Mouse (Mus musculus): ENCODE data around the gene Sh2b1.

Sh2b1 gene

DNA sequence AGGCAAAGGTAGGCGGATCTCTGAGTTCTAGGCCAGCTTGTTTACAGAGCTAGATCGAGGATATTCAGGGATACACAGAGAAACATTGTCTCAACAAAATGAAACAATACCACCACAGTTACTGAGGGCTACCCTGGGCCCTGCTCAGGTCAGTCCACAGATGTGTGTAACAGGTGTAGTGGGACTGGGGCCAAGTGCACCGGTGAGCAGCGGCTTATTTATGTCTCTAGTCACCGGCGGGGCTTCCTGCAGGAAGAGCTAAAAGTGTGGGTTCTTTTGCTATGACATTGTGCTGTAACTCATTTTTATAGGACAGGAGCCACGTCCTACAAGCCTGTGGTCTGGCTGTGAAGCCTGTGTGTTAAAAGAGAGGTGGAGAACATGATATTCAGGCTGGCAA is 21.4 kb downstream of the Sh2b1 start:
- no peak for DNase-seq

DNA sequence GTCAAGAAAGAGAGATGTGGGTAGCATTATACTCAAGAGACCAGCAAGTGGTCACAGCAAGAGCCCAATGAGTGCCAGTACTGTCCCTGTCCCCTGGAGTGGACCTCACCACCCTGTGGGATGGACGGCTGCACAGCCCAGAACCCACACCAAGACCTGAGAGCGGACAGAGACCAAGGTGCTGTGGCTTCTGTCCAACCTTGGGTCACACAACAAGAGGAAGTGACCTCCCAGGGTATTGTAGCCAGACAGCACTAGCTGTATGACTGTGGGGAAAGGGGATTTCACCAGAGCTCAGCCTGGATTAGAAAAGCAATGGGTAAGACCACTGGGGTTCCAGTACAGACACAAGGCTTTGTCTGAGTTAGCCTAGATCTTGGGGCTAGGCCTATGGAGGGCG is 23.0 kb downstream of the Sh2b1 start:
- no peak for DNase-seq

DNA sequence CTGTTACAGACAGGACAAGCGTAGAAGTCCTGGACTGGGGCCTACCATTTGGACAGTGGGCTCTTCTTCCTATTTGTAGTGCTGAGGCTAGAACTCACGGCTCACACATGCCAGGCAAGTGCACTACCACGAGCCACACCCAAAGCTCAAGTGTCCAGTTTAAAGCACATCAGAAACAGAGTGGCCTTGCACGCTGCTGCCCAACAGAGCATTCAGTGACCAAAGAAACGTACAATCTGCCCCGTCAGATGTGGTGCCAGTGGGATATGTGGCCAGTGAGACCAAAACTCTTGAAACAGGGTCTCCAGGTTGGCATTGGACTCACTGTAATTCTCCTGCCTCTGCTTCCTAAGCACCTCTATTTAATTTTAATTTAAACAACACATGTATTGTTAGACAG is 24.6 kb downstream of the Sh2b1 start:
- DNase-seq = no peak

DNA sequence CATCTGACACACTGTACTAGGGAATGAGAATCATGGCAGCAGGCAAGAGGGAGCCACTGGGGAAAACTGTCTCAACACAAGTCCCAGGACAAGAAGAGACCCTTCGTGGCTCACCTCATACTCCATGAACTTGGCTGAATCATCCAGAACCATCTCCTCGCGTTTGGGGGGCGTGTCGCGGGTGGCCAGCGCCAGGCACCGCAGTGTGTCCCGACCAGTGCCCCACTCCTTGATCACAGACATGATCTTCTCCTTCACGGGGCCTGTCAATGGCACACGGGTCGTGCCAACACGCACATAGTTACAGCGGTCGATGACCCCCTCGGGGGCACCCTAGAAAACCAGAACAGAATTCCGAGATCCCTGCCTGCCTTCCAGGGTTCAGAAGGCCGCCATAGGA is 25.2 kb downstream of the Sh2b1 start:
- DNase-seq = no peak

DNA sequence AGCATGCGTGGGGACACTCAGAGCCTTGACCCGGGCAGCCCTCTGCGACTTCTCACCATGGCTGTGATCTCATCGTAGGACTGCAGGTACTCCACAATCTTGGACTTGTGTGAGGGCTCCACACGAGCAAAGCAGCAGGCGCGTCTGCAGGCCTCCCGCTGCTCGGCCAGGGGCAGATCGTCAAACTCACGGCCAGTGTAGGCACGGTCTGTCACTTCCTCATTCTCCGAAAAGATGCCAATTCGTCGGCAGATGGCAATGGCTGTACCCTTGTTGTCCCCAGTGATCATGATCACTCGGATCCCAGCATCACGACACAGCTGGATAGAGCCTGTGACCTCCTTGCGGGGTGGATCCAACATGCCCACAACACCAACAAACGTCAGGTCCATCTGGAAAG is 26.7 kb downstream of the Sh2b1 start:
- no peak for DNase-seq

DNA sequence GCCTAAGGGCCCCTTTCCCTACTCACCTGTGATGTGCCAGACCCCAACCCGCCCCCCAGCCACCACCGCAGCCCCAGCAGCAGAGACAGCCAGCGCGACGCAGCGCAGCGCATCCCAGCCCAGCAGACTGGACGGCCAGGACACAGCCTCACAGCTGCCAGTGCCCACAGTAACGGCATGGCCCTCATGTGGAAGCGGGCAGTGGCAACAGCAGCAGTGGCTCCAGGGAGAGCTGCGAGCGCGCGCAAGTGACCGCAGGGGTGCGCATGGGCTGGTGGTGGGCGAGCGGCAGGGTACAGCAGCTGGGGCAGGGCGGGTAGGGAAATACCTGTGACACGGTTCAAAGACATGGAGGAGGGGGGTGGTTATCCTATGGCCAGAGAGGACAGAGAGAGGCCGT is 29.0 kb downstream of the Sh2b1 start:
- DNase-seq = no peak

DNA sequence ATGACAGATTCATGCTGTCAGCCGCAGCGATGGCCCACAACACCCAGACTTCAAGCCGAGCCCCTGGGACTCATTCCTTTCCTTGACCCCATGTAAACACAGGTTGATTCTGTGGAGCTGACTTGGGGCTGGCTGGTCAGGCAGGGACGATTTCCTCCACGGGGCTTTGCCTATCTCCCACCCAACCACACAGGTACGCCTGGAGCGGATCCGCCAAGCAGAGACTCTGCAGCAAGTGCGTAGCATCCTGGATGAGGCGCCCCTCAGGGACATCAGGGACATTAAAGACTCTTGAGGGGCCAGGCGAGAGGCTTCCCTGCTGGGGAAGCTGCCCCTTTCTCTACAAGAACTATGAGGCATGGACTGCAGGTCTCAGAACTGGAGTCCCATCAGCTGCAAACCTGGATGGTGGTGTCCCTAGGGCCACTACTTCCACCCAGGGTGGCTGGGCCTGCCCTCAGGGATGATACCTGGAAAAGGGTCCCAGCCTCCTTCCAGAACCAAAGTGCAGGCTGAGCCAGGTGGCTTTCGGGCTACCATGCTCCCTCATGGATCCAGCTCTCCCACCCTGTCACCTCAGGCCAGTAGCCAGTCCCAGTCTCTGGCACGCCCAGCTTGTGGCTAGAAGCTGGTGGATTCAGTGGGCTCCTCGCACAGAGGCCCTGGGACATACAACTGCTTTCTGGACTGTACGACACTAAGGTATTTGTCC is 30.0 kb downstream of the Sh2b1 start:
- DNase-seq = peak in 1 of 2 experiments; percentile 16

DNA sequence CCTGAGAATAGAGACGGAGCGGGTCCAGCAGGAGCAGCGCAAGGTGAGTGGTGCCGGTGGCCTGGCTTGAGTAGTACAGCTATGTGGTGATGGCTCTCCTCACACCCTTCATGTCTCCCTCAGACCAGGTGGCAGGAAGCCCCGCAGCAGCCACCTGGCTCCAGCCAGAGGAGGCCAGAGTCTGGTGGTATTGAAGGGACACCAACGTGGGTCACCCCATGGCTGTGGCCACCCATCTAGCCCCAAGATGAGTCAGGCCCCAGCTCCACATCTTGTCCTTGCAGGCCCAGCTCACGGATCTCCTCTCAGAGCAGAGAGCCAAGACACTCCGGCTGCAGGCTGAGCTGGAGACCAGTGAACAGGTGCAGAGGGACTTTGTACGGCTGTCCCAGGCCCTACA is 30.7 kb downstream of the Sh2b1 start:
- peak in 1 of 2 experiments; percentile 15 for DNase-seq

DNA sequence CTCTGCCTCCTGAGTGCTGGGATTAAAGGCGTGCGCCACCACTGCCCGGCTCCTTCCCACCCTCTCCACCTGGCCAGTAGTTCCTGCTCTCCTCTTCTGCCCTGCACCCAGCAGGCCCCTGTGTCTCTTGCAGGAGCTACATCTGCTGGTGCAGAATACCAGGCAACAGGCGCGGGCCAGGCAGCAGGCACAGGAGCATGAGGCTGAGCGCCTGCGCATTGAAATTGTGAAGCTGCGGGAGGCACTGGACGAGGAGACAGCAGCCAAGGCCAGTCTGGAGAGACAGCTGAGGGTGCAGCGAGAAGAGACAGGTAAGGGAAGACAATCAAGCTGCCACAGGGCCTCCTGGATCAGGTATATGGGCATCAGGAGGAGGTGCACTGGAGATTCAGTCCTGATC is 31.2 kb downstream of the Sh2b1 start:
- DNase-seq = peak in 1 of 2 experiments; percentile 18

DNA sequence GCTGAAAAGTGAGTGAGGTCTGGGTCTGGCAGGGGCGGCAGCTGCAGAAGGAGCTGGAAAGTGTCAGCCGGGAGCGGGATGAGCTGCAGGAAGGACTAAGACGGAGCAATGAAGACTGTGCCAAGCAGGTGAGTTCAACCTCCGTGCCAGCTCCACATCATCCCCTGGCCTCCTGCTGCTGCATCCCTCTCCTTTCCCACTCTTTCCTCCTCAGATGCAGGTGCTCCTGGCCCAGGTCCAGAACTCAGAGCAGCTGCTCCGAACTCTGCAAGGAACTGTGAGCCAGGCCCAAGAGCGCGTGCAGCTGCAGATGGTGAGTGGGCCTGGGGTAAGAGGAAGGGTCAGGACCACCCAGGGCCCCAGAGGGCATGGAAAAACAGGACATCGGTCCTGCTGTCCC is 35.1 kb downstream of the Sh2b1 start:
- DNase-seq = no peak

DNA sequence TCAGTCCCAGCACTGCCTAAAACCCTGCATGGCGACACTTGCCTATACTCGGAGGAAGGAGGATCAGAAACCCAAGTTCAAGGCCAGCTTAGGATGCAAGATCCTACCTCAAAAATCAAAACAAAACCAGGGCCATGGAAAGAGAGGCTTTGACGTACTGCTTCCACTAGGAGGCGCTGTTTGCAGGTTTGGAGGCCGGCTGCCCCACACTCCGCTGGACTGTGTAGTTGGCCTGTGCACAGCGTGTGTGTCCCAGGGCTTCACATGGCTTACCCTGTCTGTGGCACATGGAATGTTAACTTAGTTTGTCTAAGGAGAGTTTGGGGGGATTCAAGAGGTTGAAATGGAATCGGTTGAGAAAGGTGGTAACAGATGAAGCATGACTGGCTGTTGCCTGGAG is 38.4 kb downstream of the Sh2b1 start:
- peak; percentile 57 to 75 for DNase-seq

DNA sequence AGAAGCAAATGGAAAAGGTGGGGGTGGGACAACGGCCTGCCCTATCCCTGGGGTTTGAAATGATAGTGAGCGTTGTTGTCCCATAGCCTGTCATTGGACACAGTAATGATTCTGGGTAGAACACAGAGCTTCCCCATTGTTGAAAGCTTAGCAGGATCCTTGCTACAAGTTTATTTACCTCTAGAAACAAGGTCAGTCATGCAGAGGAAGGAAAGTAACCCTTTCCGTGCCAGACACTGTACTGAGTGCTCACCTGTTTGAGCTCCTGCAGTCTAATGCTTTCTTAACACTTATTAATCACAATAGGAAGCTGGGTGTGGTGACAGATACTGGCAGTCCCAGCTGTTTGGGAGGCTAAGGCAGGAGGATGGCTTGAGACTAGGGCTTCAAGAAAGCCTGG is 39.4 kb downstream of the Sh2b1 start:
- DNase-seq = no peak

DNA sequence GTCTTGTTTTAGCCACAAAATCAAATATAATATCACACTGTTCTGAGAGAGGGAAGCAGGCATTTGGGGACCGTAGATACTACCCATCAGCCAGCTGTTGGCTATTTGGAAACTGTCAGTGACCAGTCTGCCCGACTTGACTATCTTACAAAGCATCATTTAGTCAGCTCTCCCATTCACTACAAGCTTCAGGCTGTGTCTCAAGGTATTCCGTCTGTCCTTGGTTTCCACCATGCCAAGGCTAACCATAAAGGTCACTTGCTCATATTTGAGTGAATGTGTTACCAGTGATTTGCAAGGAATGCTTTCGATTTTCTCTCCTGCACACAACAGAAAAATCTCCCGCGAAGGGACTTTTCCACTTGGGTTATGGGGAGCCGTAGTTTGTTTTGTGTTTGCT is 40.5 kb downstream of the Sh2b1 start:
- DNase-seq = no peak

DNA sequence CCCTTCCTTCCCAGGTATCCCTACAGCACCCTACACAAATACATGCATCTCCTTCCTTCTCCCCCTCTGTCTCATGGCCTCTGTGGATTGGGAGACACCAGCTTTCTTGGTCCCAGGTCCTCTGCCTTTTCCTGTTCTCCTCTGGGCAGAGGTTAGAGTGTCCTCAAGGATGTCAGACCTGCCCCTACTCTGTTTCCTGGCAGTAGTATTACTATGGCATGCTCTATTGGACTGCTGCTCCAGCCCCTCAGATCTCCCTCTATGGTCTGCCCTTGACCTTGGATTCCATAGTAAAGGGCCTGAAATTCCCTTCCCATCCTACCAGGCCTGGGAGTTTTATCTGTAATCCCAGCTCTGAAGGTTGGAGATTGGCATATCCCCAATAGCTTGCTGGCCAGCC is 45.1 kb downstream of the Sh2b1 start:
- no peak for DNase-seq

DNA sequence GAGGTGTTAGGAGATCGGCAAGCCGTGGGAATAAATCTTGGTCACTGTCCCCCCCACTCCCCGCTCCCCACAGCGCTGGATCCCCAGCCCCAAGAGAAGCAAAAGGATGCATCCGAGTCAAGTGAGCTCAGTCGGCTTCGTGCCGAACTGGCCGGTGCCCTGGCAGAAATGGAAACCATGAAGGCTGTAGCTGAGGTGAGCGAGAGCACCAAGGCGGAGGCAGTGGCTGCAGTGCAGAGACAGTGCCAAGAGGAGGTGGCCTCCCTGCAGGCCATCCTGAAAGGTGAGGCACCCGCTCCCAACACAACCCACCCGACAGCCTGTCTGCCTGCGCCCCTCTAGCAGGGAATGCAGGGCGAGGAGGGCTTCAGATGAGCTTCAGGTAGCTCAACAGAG is 45.7 kb downstream of the Sh2b1 start:
- DNase-seq = no peak

DNA sequence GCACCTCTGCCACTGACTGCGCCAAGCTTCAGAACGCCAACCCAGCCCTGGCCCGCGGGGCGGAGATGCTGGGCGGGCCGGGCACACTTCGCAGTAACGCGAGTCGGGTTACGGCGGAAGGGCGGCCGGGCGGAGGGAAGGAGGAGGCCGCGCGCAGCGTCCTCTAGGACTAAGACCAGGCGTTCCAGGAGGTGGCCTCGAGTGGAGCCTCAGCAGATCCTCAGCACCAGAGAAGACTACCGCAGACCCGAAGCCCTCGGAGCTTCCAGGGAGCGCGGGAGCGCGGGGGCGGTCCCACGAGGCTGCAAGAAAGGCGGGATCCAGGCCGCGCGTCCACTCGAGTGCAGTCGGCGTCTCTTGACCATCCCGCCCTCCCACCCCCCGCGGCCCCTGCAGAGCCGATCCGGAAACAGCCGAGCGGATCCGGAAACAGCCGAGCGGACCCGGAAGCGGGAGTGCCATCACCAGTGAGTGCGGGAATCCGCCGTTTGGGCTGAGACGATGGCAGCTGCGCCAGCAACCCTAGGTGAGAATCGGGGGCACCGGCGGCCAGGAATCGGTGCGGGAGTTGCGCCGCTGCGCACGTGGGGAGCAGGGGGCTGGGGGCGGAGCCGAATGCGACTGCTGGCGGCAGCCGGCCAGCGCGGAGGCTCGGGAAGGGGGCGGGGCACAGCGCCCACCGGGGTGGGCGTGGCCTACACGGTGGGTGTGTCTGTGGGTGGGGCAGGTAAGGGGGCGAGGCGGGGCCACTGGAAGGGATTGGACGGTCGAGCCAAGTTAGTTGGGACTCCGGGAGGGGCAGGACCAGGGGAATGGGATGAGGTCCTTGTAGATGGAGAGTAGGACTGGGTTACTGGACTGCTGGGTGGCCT is 46.4 kb downstream of the Sh2b1 start, which contains the start of gene Rabep2:
Rabep2 (plus strand) TSS at position 129 of the 872 bp plus-strand sequence.
- DNase-seq = peak; percentile 96 to 97

DNA sequence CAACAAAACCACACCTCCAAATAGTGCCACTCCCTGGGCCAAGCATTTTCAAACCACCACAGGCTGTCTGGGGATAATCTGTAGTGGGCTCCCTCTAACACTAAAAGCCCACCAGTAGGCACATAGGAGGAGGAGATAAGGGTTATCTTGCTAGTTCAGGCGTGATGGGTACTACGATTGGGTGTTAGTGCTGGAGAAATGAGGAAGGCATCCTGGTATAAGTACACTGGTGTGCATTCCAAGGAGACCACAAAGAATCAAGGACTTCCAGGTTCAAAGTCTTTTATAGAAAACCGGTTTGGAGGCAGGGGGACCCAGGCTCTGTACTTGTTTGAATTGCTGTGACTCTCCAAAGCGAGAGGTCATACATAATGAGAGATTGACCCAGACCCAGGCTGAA is 47.1 kb downstream of the Sh2b1 start:
- DNase-seq = no peak

DNA sequence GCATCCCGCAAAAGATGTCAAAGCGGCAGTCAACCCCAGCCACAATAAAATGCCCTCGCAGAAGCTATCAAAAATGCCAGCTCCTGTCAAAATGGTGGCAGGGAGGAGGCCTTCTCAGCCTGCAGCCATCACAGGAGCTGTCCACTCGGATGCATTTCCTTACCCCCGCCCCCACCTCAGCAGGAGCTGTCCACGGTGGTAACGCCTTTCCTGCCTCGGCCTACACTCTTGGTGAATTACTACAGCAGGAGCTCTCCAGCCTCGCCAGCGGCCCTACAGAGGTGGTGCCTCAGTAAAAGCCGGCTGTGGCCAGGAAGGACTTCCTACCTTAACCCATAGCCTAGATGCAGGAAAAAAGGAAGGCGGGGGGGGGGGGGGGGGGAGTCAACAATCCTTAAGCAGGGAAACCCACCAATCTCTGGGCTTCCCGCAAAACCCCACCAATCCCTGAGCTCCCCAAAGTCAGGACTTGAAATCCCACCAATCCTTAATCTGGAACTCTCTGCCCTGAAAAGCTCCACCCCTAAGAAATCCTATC is 47.8 kb downstream of the Sh2b1 start:
- DNase-seq = no peak

DNA sequence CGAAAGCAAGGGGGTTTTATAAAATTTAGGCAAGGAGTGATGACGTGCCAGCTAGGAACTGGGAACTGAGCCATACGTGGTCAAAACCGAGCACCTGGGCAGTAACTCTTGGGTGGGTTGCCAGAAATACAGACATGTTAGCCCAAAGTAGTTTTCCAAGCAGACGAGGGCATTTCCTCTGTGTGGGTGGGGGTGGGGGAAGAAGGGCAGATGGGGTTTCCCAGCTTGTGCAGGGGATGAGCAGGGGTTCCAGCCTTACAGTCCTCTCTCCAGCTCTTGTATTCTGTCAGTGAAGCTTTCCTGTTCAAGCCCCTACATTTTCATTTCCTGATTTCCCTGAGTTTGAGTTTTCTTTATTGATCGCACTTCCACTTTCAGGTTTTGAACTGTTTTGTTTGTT is 51.1 kb downstream of the Sh2b1 start:
- no peak for DNase-seq

DNA sequence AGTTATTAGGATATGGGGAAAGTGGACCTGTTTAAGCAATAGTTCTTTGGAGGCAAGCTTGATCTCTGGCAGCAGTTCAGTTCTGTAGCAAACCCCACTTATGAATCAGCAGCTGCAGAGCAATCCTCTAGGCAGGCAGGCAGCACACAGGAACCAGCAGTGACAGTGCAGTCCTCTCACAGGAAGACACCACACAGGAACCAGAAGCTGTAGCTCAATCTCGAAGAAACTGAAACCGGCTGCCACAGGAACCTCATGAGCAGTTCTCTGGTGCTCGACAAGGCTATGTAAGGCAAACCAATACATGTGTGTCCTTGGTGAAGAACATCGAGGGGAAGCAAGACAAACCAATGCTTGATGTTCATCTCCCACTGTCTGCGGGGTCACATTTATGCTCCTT is 53.5 kb downstream of the Sh2b1 start:
- DNase-seq = no peak

DNA sequence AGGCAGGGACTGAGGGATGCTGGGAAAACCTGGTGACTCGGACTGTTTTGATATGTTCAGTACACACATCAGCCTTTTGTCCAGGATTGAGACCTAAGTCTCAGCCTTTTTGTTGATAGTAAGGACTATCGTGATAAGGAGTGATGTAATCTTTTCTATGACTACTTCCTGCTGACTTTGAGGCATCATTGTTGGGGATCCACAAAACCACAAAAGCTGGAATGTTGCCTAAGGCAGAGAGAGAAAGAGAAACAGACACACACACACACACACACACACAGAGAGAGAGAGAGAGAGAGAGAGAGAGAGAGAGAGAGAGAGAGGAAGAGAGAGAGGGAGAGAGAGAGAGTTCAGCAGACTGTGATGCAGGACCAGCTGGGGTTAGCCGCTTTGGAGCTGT is 56.7 kb downstream of the Sh2b1 start:
- no peak for DNase-seq

DNA sequence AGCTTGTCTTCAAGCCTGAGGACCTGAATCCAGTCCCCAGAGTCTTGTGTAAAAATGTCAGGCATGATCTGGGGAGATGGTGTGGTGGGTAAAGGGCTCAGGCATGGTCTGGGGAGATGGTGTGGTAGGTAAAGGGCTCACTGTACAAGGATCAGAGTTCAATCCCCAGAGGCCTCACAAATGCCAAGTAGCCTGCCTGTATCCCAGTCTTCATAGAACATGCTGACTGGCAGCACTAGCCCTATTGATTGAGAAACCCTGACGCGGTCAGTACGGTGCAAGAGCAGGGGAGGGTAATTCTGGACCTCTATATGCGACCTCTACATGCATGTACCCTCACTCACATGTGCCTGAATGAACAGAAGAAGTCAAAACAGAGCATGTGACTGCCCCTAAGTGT is 57.6 kb downstream of the Sh2b1 start:
- no peak for DNase-seq

DNA sequence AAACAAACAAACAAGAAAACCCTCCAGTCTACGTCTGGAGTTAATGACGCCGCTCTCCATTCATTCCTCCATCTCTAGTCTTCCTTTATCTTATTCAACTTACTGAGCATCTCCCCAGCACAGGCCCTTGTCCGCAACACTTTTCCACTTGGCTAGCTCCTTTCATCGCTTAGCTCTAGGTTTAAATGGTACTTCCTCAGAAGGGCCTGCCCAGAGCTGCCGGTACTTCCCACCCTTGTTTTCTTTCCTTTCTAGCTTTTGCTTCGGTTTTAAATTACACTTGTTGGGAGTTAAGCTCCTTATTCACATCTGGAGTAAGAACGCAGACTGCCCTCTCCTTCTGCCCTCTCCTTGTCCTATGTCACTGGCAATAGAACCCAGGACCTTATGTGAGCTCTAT is 58.2 kb downstream of the Sh2b1 start:
- no peak for DNase-seq

Data from lung, postnatal 4 days (tissue).